Mouse (Mus musculus) gastrocnemius, postnatal 10 days (tissue): ENCODE measurements around the gene Arfgef2. TPM values are rescaled to one million over a fixed set of nuclear protein-coding genes. Genes with fewer than 3 reads are reported as not detected.

Source experiments
- DNase-seq: peaks from one replicate; pipeline ENCODE4 v3.0.0; 2021; ENCODE audit warnings: mixed read lengths
- total RNA-seq, 2 experiments: library from RNA; stranded (reverse); gene quantifications; 2 replicates each; pipeline ENCODE4 v1.2.3; 2021

Gene Arfgef2
- total RNA-seq, 2 experiments from 2014 or later, result 18.8 to 22.8 TPM

DNA sequence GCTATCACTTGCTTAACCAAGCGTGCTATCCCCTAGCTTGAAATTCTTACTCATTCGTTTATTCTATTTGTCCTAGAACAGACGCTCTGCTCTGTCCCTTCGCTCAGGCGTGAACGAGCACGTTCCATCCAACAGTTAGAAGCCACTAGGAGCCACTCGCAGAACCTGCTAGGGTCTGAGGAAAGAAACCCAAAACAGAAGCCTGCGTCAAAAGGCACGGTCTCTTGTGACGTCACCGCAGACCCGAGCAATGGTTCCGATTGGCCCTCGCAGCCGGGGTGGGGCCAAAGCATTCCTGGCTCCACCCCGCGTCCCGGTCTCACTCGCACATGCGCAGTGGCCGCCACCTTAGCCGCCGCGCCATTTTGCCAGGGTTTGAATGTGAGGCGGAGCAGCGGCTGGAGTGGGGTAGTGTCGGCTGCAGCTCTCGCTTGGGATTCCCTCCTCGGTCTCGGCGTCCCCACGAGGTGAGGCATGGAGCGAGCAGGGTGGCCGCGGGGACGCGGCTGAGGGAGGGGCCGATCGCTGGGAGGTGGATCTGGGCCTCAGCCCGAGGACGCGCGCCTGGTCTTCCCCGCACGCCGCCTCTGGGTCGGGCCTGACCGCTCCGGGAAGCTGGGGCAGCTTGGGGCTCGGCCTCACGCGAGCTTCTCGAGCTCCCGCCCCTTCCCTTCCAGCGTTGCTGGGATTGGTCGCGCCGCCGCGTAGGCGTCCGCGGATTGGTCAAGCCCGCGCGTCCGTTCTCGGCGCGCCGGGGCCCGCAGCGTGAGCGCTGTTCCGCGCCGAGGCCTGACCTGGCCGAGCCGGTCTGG lies 100.5 kb downstream of the Arfgef2 start, which contains the start of gene Cse1l:
Gene Cse1l (plus strand): TSS at position 330 of the 812 bp plus-strand sequence.
- DNase-seq, result peak; percentile 98

DNA sequence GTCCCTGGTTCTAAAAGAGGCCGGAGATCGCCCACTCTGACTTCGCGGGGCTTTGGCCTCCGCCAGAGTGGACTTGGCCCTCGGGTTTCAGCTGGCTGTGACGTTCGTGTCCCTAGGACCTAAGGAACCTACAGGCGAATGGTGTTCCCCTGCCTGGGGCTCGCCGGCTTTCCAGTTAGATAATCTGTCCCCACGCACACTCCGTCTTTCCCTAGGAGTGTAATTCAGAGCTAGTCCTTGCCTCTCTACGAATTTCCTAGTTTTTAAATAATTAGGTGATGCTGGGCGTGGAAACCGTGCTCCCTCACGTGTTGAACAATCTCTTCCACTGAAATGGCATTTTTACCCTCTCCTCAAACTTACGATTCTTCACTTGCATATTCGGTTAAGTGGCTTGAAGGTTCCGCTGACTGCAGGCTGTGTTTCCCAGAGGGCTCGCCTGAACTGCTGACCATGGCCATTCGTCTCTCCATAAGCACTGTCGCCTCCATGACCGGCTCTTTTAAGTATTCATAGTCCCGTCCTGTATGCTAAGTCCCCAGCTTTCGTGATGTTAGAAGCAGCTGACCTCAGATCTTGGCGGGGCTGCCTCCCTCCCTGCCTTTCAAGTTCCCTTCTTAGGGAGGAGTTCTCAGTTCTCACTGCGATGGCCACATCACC lies 101.3 kb downstream of the Arfgef2 start:
- no peak for DNase-seq

DNA sequence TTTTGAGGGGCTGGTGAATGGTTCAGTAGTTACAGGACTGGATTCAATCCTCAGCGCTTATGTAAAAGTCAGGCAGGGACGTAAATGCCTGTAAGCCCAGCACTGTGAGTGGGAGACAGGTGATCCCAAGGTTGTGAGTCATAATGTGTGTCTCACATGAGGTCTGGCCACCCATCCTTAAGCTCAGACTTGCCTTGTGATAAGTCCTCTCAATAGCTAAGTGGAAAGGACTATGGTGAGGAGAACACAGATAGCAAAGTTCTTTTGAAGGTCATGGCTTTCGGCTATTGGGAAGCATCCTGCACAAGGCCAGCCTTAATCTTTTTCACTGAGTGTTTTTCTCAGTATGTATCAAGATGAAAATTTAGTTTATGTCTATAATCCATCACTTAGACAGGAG lies 104.3 kb downstream of the Arfgef2 start:
- DNase-seq, result no peak

DNA sequence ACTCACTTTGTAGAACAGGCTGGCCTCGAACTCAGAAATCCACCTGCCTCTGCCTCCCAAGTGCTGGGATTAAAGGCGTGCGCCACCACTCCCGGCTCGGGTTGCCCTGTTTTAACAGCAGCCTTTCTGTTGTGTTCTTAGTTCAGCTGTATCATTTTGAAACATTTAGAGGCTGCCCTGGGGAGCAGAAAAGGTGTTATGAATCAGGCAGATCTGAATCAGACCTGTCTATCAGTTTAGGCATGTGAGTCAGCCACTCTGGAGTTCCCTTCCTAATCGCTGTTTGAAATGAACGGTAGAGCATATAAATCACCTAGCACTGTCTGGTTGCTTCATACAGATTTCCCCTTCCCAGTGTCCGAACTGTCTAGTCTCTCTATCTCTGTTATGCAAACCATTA lies 105.1 kb downstream of the Arfgef2 start:
- no peak for DNase-seq

DNA sequence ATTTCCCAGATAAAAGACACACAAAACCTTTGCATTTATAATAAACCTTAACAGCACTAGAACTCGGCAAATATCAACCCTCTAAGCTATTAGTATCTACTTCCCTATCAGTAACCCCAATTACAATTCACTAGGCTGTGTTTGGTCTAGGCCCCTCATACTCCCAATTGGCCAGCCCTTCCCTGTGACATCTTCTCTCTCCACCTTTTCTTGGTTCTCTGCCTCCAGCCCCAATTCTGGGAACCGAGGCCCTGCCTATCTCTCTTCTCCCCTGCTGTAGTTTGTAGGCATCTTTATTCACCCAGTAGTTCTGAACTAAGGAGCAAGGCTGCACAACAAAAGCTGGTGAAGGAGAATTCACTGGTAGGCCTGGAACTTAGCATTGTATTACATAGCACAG lies 118.6 kb downstream of the Arfgef2 start:
- no peak for DNase-seq

DNA sequence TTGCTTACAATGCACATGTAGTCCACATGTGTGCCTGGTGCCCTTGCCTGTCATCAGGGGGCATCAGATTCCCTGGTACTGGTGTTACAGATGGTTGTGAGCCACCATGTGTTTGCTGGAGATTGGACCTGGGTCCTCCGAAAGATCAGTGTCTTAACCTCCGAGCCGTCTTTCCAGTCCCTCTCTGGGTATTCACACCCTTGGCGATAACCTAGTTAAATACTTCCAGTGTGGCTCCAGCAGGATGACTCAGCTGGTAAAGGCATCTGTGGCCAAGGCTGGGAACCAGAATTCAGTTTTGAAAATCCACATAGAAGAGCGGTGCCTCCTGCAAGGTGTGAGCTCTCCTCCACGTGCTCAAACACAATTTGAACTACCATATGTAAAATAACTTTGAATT lies 128.6 kb downstream of the Arfgef2 start:
- no peak for DNase-seq

DNA sequence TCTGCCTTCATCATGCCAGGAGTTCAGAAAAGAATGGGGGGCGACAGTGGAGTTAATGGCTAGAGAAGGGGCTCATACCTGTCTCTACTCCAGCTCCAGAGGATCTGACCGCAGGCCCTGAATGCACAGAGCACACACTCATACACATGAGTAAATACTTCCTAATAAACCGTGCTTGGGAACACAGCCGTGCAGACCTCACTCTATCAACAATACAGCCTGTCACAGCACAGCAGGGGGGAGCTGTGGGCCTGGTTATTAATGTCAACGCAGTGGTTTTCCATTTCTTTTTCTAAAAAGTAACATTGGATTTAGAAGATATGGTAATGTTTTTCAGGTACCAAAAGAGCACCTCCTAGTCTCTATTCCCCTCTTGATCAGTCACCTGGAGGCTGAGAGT lies 129.0 kb downstream of the Arfgef2 start:
- no peak for DNase-seq

DNA sequence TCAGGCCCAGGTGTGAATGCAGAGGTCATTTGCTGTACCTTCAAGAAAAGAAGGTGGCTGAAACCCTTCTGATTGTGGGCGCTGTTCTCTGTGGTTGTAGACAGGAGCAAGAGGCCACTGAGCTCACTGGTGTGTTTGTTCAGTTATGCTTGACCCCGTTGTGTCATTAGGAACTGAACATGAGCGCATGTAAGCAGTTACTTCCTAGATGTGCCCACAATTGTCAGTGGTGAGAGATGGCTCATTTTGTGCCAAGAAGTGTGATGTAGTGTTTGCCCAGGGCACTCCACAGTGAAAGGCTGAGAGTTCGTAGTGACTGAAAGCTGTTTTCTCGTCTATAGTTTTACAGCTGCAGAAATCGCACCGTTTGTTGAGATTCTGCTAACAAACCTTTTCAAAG lies 130.2 kb downstream of the Arfgef2 start:
- DNase-seq, result no peak

DNA sequence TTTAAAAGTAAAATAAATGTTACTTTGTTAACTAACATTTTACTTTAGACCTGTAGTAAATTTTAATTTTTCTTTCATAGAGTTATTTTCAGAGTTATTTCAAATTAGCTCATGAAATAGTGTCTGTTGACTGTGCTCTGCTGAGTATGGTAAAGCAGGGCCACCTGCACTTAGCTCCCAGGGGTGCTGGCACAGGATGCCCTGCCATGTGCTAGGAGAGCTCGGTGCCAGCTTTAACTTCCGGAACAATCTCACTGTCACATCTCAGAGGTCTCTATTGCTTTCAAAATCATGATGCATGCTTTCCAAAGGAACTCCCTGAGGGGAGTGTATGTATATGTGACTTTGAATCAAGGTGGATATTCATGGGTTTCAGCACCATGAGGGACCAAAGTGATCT lies 130.8 kb downstream of the Arfgef2 start:
- DNase-seq, result no peak

DNA sequence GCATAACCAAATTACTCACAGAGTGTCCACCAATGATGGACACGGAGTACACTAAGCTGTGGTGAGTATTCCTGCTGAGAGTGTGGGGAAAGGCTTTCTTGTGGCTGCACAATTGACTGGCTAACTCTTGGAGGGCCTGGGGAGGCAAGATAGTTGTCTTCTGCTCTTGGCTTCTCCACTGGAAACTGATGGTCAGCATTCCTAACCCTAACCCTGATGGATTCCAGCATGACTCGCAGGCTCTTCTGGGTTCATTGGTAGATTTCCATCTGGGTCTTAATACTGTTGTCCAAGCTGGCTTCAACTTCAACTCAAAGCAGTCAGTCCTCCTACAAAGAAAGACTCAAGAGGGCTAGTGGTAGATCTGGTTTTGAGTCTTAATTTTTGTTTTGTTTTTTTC lies 137.8 kb downstream of the Arfgef2 start:
- DNase-seq, result no peak

DNA sequence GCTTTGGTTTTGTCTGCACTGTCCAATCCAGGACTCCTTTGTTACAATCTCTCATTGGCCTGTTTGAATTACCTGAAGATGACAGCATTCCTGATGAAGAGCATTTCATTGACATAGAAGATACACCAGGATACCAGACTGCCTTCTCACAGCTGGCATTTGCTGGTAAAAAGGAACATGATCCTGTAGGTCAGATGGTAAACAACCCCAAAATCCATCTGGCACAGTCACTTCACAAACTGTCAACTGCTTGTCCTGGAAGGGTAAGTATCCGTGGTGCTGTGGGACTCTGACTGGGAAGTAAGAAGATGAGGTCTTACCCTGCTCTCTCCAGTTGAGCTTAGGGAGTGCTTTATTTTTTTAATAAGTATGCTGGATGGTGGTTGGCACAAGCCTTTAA lies 139.0 kb downstream of the Arfgef2 start:
- DNase-seq, result no peak

DNA sequence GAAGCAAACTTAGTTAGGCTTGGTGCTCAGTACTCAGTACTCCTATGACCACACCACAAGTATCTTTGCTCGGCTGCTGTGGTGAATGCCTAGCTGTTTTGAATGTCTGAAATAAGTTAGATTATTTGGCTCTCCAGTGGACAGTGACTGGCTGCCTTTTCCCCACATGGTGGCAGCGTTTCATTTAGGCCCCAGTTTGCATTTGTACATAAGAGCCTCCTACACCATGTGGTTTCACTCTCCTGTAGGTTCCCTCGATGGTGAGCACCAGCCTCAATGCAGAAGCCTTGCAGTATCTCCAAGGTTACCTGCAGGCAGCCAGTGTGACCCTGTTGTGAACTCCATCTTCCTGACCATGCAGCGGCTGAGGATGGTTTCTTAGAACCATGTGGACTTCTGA lies 140.1 kb downstream of the Arfgef2 start:
- DNase-seq, result no peak

Other genes with a start within 250 kb of the Arfgef2 start
- gene Prex1, start 91.8 kb upstream of the Arfgef2 start, total RNA-seq, result 10 to 100 TPM; 12.9 to 20.3 TPM
- gene Trp53rkb, start 13.1 kb upstream of the Arfgef2 start, total RNA-seq, result 1 to 10 TPM; 3.4 to 4.1 TPM
- 10 to 100 TPM; 52.2 to 52.4 TPM for gene Cse1l, start 100.5 kb downstream of the Arfgef2 start, total RNA-seq
- gene Stau1, start 190.7 kb downstream of the Arfgef2 start, total RNA-seq, result 10 to 100 TPM; 44.9 to 57.9 TPM
- gene Ddx27, start 209.6 kb downstream of the Arfgef2 start, total RNA-seq, result 10 to 100 TPM; 11.9 to 16.9 TPM